Mouse (Mus musculus) heart, postnatal 0 days (tissue): ENCODE measurements at regions not wholly inside any gene's neighbourhood (a gene's known extent, or its start where the extent isn't known, plus 50 kb on each side); places are given as distances from the start of the nearest gene placed in this dataset.

Source experiments
- CTCF ChIP-seq: IDR thresholded peaks from 2 replicates; pipeline ENCODE4 v1.5.1; 2016; ENCODE audit warnings: antibody characterized with exemption, control low read depth, low read depth
- EP300 ChIP-seq: IDR thresholded peaks from 2 replicates; pipeline ENCODE4 v1.6.1; 2016; ENCODE audit warnings: antibody characterized with exemption, low read depth

- TF ChIP-seq CTCF (no peak), EP300 (no peak)
Observed at GRCm38 (mm10) chr2:178685211-178685610, 254.9 kb downstream of the Cdh26 start.
